Mouse (Mus musculus): ENCODE data around the gene Cd151. TPM values are rescaled to one million over a fixed set of nuclear protein-coding genes. Genes with fewer than 3 reads are reported as not detected.

Gene Cd151
- total and polyA plus RNA-seq, 2 experiments from 2014 or later = 15.0 to 52.9 TPM

GRCm38 (mm10) chr7:141426948-141427730 is 40.1 kb upstream of the Cd151 start:
- no peak overlapping the region for H3K27ac ChIP-seq (ENCODE audit: low read depth, low read length)
- DNase-seq (ENCODE audit: low spot score) (no peak), ATAC-seq (ENCODE audit: low FRiP score) (no peak)
- H3K4me3 ChIP-seq (ENCODE audit: low read depth, low read length) = no peak overlapping the region
- H3K9ac ChIP-seq (replicated peaks; ENCODE audit: low read length, poor library complexity, severe bottlenecking) = no peak overlapping the region
- no peak for TF ChIP-seq CTCF (IDR thresholded peaks at IDR 0.05)
- peaks cover 33% of the 10 kb centered on the region for H3K36me3 ChIP-seq (ENCODE audit: insufficient read depth, low read length)
- 89% methylated on average over 12 of the region's 12 CpGs for WGBS
- no peaks in the 10 kb centered on the region for H3K27me3 ChIP-seq (ENCODE audit: insufficient read depth, low read length)
- peaks cover 11% of the 10 kb centered on the region for H3K4me1 ChIP-seq (ENCODE audit: insufficient read depth, low read length)
- H3K9me3 ChIP-seq (ENCODE audit: low read length) = no peaks in the 10 kb centered on the region
- no peak overlapping the region for H3K4me2 ChIP-seq (ENCODE audit: low read depth, low read length, poor library complexity, severe bottlenecking)

- WGBS = 49% methylated on average over 5 of the region's 5 CpGs
- ATAC-seq (ENCODE audit: low FRiP score) (no peak), DNase-seq (ENCODE audit: low spot score) (peak; percentile 15)
- Histone ChIP-seq H3K4me2 (ENCODE audit: low read depth, low read length, poor library complexity, severe bottlenecking) (peak overlapping the region; percentile 85), H3K4me1 (ENCODE audit: insufficient read depth, low read length) (peaks cover 14% of the 10 kb centered on the region), H3K27me3 (ENCODE audit: insufficient read depth, low read length) (no peaks in the 10 kb centered on the region), H3K36me3 (ENCODE audit: insufficient read depth, low read length) (peaks cover 42% of the 10 kb centered on the region), H3K9ac (replicated peaks; ENCODE audit: low read length, poor library complexity, severe bottlenecking) (peak overlapping the region; percentile 82), H3K9me3 (ENCODE audit: low read length) (no peaks in the 10 kb centered on the region), H3K4me3 (ENCODE audit: low read depth, low read length) (peak overlapping the region; percentile 57), H3K27ac (ENCODE audit: low read depth, low read length) (peak overlapping the region; percentile 81)
- TF ChIP-seq CTCF (IDR thresholded peaks at IDR 0.05) = no peak
Measured at GRCm38 (mm10) chr7:141428701-141429100, 38.5 kb upstream of the Cd151 start.

GRCm38 (mm10) chr7:141429310-141429709 is 37.9 kb upstream of the Cd151 start, which contains the start of gene Cend1:
Cend1 (minus strand) TSS chr7:141429491.
- peak; percentile 61 for ATAC-seq (ENCODE audit: low FRiP score)
- peak within 1 kb of the TSS; percentile 82 for H3K9ac ChIP-seq (replicated peaks; ENCODE audit: low read length, poor library complexity, severe bottlenecking)
- H3K36me3 ChIP-seq (ENCODE audit: insufficient read depth, low read length) = peaks cover 42% of the 10 kb centered on the region
- H3K27ac ChIP-seq (ENCODE audit: low read depth, low read length) = peak within 1 kb of the TSS; percentile 81
- peak within 1 kb of the TSS; percentile 57 for H3K4me3 ChIP-seq (ENCODE audit: low read depth, low read length)
- TF ChIP-seq CTCF (IDR thresholded peaks at IDR 0.05) = peak; percentile 14
- WGBS = 1% methylated on average over 19 of the region's 19 CpGs
- peak within 1 kb of the TSS; percentile 85 for H3K4me2 ChIP-seq (ENCODE audit: low read depth, low read length, poor library complexity, severe bottlenecking)
- peaks cover 18% of the 10 kb centered on the region for H3K4me1 ChIP-seq (ENCODE audit: insufficient read depth, low read length)
- H3K27me3 ChIP-seq (ENCODE audit: insufficient read depth, low read length) = no peaks in the 10 kb centered on the region
- no peaks in the 10 kb centered on the region for H3K9me3 ChIP-seq (ENCODE audit: low read length)
- peak; percentile 89 for DNase-seq (ENCODE audit: low spot score)

GRCm38 (mm10) chr7:141429840-141430584 is 37.2 kb upstream of the Cd151 start:
- Histone ChIP-seq H3K27ac (ENCODE audit: low read depth, low read length) (peak overlapping the region; percentile 81; the same call in 1 of the 2 replicates), H3K27me3 (ENCODE audit: insufficient read depth, low read length) (no peaks in the 10 kb centered on the region), H3K4me3 (ENCODE audit: low read depth, low read length) (peak overlapping the region; percentile 57), H3K4me2 (ENCODE audit: low read depth, low read length, poor library complexity, severe bottlenecking) (peak overlapping the region; percentile 85), H3K4me1 (ENCODE audit: insufficient read depth, low read length) (peaks cover 21% of the 10 kb centered on the region), H3K36me3 (ENCODE audit: insufficient read depth, low read length) (peaks cover 42% of the 10 kb centered on the region), H3K9me3 (ENCODE audit: low read length) (no peaks in the 10 kb centered on the region), H3K9ac (replicated peaks; ENCODE audit: low read length, poor library complexity, severe bottlenecking) (no peak overlapping the region)
- 64% methylated on average over 9 of the region's 9 CpGs for WGBS
- ATAC-seq (ENCODE audit: low FRiP score) (peak; percentile 18; the same call in 1 of the 2 replicates), DNase-seq (ENCODE audit: low spot score) (no peak)
- no peak for TF ChIP-seq CTCF (IDR thresholded peaks at IDR 0.05)

- Histone ChIP-seq H3K4me1 (ENCODE audit: insufficient read depth, low read length) (peaks cover 24% of the 10 kb centered on the region), H3K4me3 (ENCODE audit: low read depth, low read length) (no peak overlapping the region), H3K36me3 (ENCODE audit: insufficient read depth, low read length) (peaks cover 42% of the 10 kb centered on the region), H3K27ac (ENCODE audit: low read depth, low read length) (no peak overlapping the region), H3K9ac (replicated peaks; ENCODE audit: low read length, poor library complexity, severe bottlenecking) (no peak overlapping the region), H3K4me2 (ENCODE audit: low read depth, low read length, poor library complexity, severe bottlenecking) (no peak overlapping the region), H3K27me3 (ENCODE audit: insufficient read depth, low read length) (no peaks in the 10 kb centered on the region), H3K9me3 (ENCODE audit: low read length) (no peaks in the 10 kb centered on the region)
- WGBS = 95% methylated on average over 9 of the region's 9 CpGs
- no peak for ATAC-seq (ENCODE audit: low FRiP score)
- no peak for DNase-seq (ENCODE audit: low spot score)
- TF ChIP-seq CTCF (IDR thresholded peaks at IDR 0.05) = no peak
Measured at GRCm38 (mm10) chr7:141430585-141431240, 36.5 kb upstream of the Cd151 start.
